Mouse (Mus musculus): ENCODE data around the gene Slco2a1. TPM values are rescaled to one million over a fixed set of nuclear protein-coding genes. Genes with fewer than 3 reads are reported as not detected.

The Slco2a1 gene
- polyA plus RNA-seq, 1 experiment from 2014 or later: 0.17 TPM

GRCm38 (mm10) chr9:102972393-102973050 lies 16.0 kb upstream of the Slco2a1 start:
- Histone ChIP-seq H3K4me3 (no peak overlapping the region), H3K27ac (replicated peaks) (no peak overlapping the region), H3K27me3 (ENCODE audit: low read depth, poor library complexity, severe bottlenecking) (no peaks in the 10 kb centered on the region), H3K4me1 (peaks cover 16% of the 10 kb centered on the region), H3K36me3 (no peaks in the 10 kb centered on the region), H3K9me3 (replicated peaks) (no peaks in the 10 kb centered on the region; the same call in 1 of the 2 replicates)
- WGBS: 84% methylated on average over 2 of the region's 2 CpGs
- no peak for DNase-seq (ENCODE audit: low spot score)

- Histone ChIP-seq H3K36me3 (no peaks in the 10 kb centered on the region), H3K4me3 (no peak overlapping the region), H3K27me3 (ENCODE audit: low read depth, poor library complexity, severe bottlenecking) (no peaks in the 10 kb centered on the region), H3K9me3 (replicated peaks) (no peaks in the 10 kb centered on the region), H3K27ac (replicated peaks) (no peak overlapping the region), H3K4me1 (peaks cover 23% of the 10 kb centered on the region)
- DNase-seq (ENCODE audit: low spot score): no peak
- 87% methylated on average over 2 of the region's 2 CpGs for WGBS
Observed at GRCm38 (mm10) chr9:102975887-102976286, 12.6 kb upstream of the Slco2a1 start.

DNA sequence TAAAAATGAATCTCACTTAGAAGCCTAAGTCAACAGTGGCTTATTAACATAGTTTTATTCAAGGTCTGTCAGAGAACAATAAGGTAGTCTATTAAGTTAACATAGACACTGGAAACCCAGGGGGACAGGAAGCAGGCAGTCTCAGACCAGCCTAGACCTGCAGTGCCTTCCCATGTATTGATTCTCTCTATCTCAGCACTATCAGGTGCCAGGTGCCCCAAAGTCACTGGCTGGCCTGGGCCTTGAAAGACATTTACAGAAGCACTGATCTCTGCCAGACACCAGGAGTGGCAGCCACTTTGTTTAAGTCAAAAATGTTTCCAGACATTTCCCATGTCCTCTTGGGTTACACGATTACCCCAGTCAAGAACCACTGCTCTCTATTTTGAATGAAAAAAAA lies 11.4 kb upstream of the Slco2a1 start:
- Histone ChIP-seq H3K4me1 (peaks cover 23% of the 10 kb centered on the region), H3K36me3 (no peaks in the 10 kb centered on the region), H3K9me3 (replicated peaks) (no peaks in the 10 kb centered on the region), H3K27me3 (ENCODE audit: low read depth, poor library complexity, severe bottlenecking) (no peaks in the 10 kb centered on the region), H3K4me3 (no peak overlapping the region), H3K27ac (replicated peaks) (no peak overlapping the region)
- WGBS: 97% methylated on average over 1 of the region's 1 CpGs
- no peak for DNase-seq (ENCODE audit: low spot score)

DNA sequence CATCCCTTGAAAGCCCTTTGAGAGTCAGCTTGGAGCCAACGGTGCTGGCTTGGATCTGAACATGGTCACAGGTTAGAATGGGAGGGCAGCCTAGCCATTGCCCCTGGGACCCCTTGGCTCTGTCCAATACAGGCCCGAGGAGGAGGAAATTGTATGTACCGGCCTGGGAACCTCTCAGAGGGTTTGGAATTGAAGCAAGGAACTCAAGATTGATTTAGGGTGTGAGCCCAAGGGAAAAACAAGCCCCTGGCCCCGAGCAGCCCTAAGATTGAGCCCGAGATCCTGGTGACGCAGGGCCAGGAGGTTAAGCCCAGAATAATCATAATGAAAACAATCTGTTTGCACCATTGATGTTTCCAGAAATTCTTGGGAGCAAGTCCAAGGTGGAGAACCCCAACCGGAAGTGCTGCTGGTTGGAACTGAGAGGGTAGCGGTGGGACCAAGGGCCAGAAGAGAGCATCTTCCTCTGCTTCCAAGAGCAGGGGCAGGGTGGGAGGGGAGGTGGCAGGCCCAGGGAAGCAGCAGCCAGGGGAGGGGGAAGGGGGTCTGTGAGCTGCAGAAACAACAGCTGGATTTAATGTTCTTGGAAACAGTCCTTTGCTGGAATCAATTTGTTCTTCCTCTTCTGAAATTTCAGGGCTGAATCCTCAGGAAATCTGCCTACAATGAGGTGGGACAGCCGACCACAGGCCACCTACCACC lies 10.6 kb upstream of the Slco2a1 start:
- H3K36me3 ChIP-seq: no peaks in the 10 kb centered on the region
- no peaks in the 10 kb centered on the region for H3K27me3 ChIP-seq (ENCODE audit: low read depth, poor library complexity, severe bottlenecking)
- H3K27ac ChIP-seq (replicated peaks): no peak overlapping the region
- H3K4me3 ChIP-seq: no peak overlapping the region
- no peaks in the 10 kb centered on the region for H3K9me3 ChIP-seq (replicated peaks)
- 75% methylated on average over 9 of the region's 9 CpGs for WGBS
- DNase-seq (ENCODE audit: low spot score): no peak
- peaks cover 23% of the 10 kb centered on the region for H3K4me1 ChIP-seq

DNA sequence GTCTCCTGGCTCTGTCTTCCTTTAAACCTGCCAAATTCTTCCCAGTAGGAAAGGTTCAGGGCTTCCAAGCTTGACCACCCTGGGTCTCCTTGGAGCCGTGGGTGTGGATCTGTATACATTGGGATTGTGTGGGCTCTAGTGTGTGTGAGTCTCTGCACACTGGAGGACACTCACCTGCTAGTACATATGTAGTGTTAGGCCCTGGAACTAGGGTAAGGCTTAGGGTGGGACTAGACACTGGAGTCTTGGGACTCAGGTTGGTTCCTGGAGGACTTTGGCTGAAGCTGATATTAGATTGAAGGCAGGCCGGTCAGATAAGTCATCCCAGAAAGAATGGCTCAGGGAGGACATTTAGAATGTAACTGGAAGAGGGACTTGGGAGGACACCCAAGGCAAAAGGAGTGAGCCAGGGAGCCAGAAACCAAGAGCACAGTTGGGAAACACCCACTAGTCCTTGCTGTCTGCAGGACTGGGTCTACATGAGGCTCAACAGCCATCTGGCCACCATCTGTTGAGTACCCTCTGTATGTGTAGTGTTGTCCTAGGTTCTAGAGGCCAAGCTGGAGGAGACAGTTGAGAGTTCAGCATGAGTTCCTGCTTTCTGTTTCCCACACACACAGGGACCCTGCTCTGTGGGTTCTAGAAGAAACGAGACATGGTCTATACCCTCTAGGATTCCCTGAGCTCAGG lies 9.4 kb upstream of the Slco2a1 start:
- H3K4me1 ChIP-seq: peaks cover 23% of the 10 kb centered on the region
- 81% methylated on average over 3 of the region's 3 CpGs for WGBS
- H3K36me3 ChIP-seq: no peaks in the 10 kb centered on the region
- no peak overlapping the region for H3K27ac ChIP-seq (replicated peaks)
- no peaks in the 10 kb centered on the region for H3K9me3 ChIP-seq (replicated peaks)
- H3K27me3 ChIP-seq (ENCODE audit: low read depth, poor library complexity, severe bottlenecking): no peaks in the 10 kb centered on the region
- no peak overlapping the region for H3K4me3 ChIP-seq
- no peak for DNase-seq (ENCODE audit: low spot score)

DNA sequence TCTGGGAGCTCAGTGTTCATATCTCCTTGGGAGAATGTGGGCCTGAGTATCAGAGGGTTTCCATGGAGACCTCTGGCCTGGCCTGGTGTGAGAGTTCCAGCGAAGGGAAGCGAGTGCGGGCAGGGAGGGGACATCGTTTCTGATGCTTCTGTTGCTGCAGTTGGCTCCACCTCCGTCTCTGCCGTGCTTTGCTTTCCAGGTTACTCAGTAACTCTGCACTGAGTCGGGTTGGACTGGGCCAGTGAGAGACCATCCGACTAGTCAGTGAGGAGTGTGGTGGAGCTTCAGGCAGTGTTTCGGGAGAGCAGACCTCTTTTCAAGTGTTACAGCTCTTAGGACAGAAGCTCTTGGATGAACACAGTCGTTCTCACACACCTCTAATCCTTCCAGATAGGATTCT lies 8.6 kb upstream of the Slco2a1 start:
- 63% methylated on average over 10 of the region's 10 CpGs for WGBS
- no peak for DNase-seq (ENCODE audit: low spot score)
- Histone ChIP-seq H3K27ac (replicated peaks) (no peak overlapping the region), H3K9me3 (replicated peaks) (no peaks in the 10 kb centered on the region), H3K4me1 (peaks cover 23% of the 10 kb centered on the region), H3K36me3 (no peaks in the 10 kb centered on the region), H3K4me3 (no peak overlapping the region), H3K27me3 (ENCODE audit: low read depth, poor library complexity, severe bottlenecking) (no peaks in the 10 kb centered on the region)

GRCm38 (mm10) chr9:102980420-102980819 lies 8.1 kb upstream of the Slco2a1 start:
- H3K36me3 ChIP-seq: no peaks in the 10 kb centered on the region
- WGBS: 89% methylated on average over 5 of the region's 5 CpGs
- peaks cover 21% of the 10 kb centered on the region for H3K4me1 ChIP-seq
- no peak overlapping the region for H3K27ac ChIP-seq (replicated peaks)
- no peak overlapping the region for H3K4me3 ChIP-seq
- no peak for DNase-seq (ENCODE audit: low spot score)
- no peaks in the 10 kb centered on the region for H3K9me3 ChIP-seq (replicated peaks)
- no peaks in the 10 kb centered on the region for H3K27me3 ChIP-seq (ENCODE audit: low read depth, poor library complexity, severe bottlenecking)

GRCm38 (mm10) chr9:102981791-102982190 lies 6.7 kb upstream of the Slco2a1 start:
- Histone ChIP-seq H3K4me1 (peaks cover 16% of the 10 kb centered on the region), H3K4me3 (no peak overlapping the region), H3K36me3 (no peaks in the 10 kb centered on the region), H3K27me3 (ENCODE audit: low read depth, poor library complexity, severe bottlenecking) (no peaks in the 10 kb centered on the region), H3K27ac (replicated peaks) (no peak overlapping the region), H3K9me3 (replicated peaks) (no peaks in the 10 kb centered on the region)
- WGBS: 90% methylated on average over 2 of the region's 2 CpGs
- no peak for DNase-seq (ENCODE audit: low spot score)

- H3K4me1 ChIP-seq: peaks cover 16% of the 10 kb centered on the region
- no peaks in the 10 kb centered on the region for H3K27me3 ChIP-seq (ENCODE audit: low read depth, poor library complexity, severe bottlenecking)
- DNase-seq (ENCODE audit: low spot score): no peak
- H3K9me3 ChIP-seq (replicated peaks): no peaks in the 10 kb centered on the region
- H3K27ac ChIP-seq (replicated peaks): no peak overlapping the region
- WGBS: 83% methylated on average over 3 of the region's 3 CpGs
- no peaks in the 10 kb centered on the region for H3K36me3 ChIP-seq
- no peak overlapping the region for H3K4me3 ChIP-seq
Observed at GRCm38 (mm10) chr9:102982376-102982775, 6.1 kb upstream of the Slco2a1 start.

GRCm38 (mm10) chr9:102985111-102985510 lies 3.4 kb upstream of the Slco2a1 start:
- Histone ChIP-seq H3K36me3 (no peaks in the 10 kb centered on the region), H3K9me3 (replicated peaks) (no peaks in the 10 kb centered on the region), H3K27ac (replicated peaks) (no peak overlapping the region), H3K4me1 (peaks cover 19% of the 10 kb centered on the region), H3K4me3 (no peak overlapping the region), H3K27me3 (ENCODE audit: low read depth, poor library complexity, severe bottlenecking) (no peaks in the 10 kb centered on the region)
- WGBS: 84% methylated on average over 1 of the region's 1 CpGs
- DNase-seq (ENCODE audit: low spot score): no peak

- H3K36me3 ChIP-seq: no peaks in the 10 kb centered on the region
- DNase-seq (ENCODE audit: low spot score): no peak
- H3K27me3 ChIP-seq (ENCODE audit: low read depth, poor library complexity, severe bottlenecking): no peaks in the 10 kb centered on the region
- no peaks in the 10 kb centered on the region for H3K9me3 ChIP-seq (replicated peaks)
- H3K4me3 ChIP-seq: no peak overlapping the region
- H3K27ac ChIP-seq (replicated peaks): no peak overlapping the region
- 45% methylated on average over 4 of the region's 4 CpGs for WGBS
- H3K4me1 ChIP-seq: peaks cover 27% of the 10 kb centered on the region
Observed at GRCm38 (mm10) chr9:102985939-102986338, 2.6 kb upstream of the Slco2a1 start.

DNA sequence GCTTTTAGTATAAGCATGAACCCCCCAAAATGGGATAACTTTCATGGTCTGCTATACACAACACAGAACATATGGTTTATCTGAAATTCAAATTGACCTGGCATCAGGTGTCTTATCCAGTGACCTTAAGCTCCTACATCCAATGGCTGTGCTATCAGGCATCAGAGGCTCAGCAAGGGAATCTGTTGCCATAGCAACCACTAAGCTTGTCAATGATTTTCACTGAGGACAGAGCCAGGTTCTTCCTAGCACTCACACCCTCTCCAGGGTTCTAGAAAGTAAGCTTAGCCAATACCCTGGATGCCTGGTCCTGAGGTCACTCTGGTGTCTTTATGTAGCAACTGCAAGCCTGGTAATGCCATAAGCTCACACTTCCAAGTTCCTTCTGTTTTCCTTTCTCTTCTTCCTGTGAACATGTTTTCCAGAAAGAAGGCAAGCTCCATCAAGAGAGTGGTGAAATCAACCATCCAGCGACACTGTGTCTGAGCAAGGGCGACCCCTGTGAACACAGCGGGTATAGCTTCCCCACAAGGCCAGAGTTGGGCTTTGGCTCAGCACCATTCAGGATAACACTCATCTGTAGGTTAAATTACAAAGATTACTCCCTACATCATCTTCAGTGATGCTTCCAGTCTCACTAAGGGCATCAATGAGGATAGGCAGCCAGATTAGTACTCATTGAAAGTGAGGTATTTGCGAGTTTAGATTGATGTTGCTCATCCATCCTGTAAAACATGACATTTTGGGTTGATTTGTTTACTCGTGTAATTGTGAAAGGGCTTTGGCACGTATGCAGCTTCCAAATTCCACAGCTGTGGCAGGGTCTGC lies 2.0 kb downstream of the Slco2a1 start:
- H3K4me1 ChIP-seq: peaks cover 53% of the 10 kb centered on the region
- no peaks in the 10 kb centered on the region for H3K9me3 ChIP-seq (replicated peaks)
- H3K27me3 ChIP-seq (ENCODE audit: low read depth, poor library complexity, severe bottlenecking): no peaks in the 10 kb centered on the region
- peak overlapping the region; percentile 60 for H3K27ac ChIP-seq (replicated peaks)
- H3K4me3 ChIP-seq: no peak overlapping the region
- H3K36me3 ChIP-seq: no peaks in the 10 kb centered on the region
- DNase-seq (ENCODE audit: low spot score): peak; percentile 29
- 57% methylated on average over 6 of the region's 6 CpGs for WGBS
